Mouse (Mus musculus): Measurements from ENCODE around the gene Gm10447. TPM values are rescaled to one million over a fixed set of nuclear protein-coding genes. Genes with fewer than 3 reads are reported as not detected.

The Gm10447 gene
- polyA plus RNA-seq, 1 experiment from 2014 or later = not detected

GRCm38 (mm10) chr11:53452396-53452795, 4.5 kb downstream of the Gm10447 start:
- Histone ChIP-seq H3K9ac (ENCODE audit: low read depth, low read length) (no peak overlapping the region), H3K27me3 (replicated peaks; ENCODE audit: control insufficient read depth, insufficient read depth, low read length) (peaks cover 9% of the 10 kb centered on the region), H3K4me1 (ENCODE audit: control insufficient read depth, insufficient read depth, low read depth, low read length) (peaks cover 5% of the 10 kb centered on the region), H3K9me3 (ENCODE audit: control insufficient read depth, low read length) (no peaks in the 10 kb centered on the region), H3K27ac (ENCODE audit: low read depth, low read length) (no peak overlapping the region), H3K4me2 (ENCODE audit: low read length) (no peak overlapping the region), H3K36me3 (ENCODE audit: control insufficient read depth, insufficient read depth, low read length) (no peaks in the 10 kb centered on the region), H3K4me3 (ENCODE audit: low read length) (no peak overlapping the region)
- no peak for ATAC-seq
- 93% methylated on average over 9 of the region's 9 CpGs for WGBS

- Histone ChIP-seq H3K4me3 (ENCODE audit: low read length) (no peak overlapping the region), H3K27me3 (replicated peaks; ENCODE audit: control insufficient read depth, insufficient read depth, low read length) (peaks cover 5% of the 10 kb centered on the region), H3K4me2 (ENCODE audit: low read length) (no peak overlapping the region), H3K4me1 (ENCODE audit: control insufficient read depth, insufficient read depth, low read depth, low read length) (no peaks in the 10 kb centered on the region), H3K9me3 (ENCODE audit: control insufficient read depth, low read length) (no peaks in the 10 kb centered on the region), H3K36me3 (ENCODE audit: control insufficient read depth, insufficient read depth, low read length) (no peaks in the 10 kb centered on the region), H3K27ac (ENCODE audit: low read depth, low read length) (no peak overlapping the region), H3K9ac (ENCODE audit: low read depth, low read length) (no peak overlapping the region)
- WGBS = 83% methylated on average over 2 of the region's 2 CpGs
- no peak for ATAC-seq
Measured at GRCm38 (mm10) chr11:53451361-53451760, 5.5 kb downstream of the Gm10447 start.

DNA sequence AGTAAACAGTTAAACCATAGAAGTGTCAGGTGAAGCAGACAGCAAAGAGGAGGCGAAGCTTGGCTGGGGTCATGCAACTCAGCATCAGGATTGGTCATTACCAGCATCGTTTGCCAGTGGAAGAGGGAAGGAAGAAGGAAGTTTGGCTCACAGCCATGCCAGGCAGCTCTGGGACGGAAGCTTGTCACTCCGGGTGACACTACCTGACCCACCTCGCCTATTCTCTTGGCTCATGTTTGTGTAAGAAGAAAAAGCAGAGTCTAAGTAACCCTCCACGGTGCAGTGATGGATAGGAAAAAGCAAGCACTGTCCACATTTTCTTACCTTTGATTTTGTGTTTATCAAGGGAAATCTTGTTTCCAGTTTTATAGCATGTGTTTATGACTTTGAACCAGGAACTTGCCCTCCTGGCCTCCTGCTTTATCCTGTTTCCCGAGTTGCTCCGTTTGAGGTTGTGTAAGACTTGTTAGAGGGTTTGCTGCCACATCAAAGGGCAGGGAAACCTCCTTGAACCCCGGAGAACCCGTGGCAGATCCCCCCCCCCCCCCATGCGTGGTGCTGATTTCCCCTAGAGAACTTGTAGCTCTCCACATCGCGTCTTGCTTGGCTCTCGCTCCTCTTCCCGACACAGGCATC, 6.7 kb downstream of the Gm10447 start:
- Histone ChIP-seq H3K36me3 (ENCODE audit: control insufficient read depth, insufficient read depth, low read length) (no peaks in the 10 kb centered on the region), H3K27ac (ENCODE audit: low read depth, low read length) (no peak overlapping the region), H3K4me1 (ENCODE audit: control insufficient read depth, insufficient read depth, low read depth, low read length) (no peaks in the 10 kb centered on the region), H3K27me3 (replicated peaks; ENCODE audit: control insufficient read depth, insufficient read depth, low read length) (no peaks in the 10 kb centered on the region), H3K9ac (ENCODE audit: low read depth, low read length) (no peak overlapping the region), H3K4me2 (ENCODE audit: low read length) (no peak overlapping the region), H3K4me3 (ENCODE audit: low read length) (no peak overlapping the region), H3K9me3 (ENCODE audit: control insufficient read depth, low read length) (no peaks in the 10 kb centered on the region)
- WGBS = 66% methylated on average over 15 of the region's 15 CpGs
- no peak for ATAC-seq

DNA sequence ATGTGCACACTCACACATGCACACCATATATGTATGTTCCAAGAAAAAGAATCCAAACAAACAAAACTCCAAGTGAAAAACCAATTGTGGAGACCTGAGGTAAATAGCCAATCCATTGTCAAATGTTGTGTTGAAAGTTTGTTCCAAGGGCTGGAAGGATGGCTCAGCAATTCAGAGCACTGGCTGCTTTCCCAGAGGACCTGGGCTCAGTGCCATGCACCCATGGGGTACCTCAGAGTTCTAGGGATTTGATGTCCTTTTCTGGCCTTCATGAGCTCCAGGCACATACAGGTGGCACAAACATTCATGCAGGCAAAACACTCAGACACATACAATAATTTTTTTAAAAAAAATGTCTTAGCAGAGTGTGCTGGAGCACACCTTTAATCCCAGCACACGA, 8.4 kb downstream of the Gm10447 start:
- Histone ChIP-seq H3K9ac (ENCODE audit: low read depth, low read length) (no peak overlapping the region), H3K4me2 (ENCODE audit: low read length) (no peak overlapping the region), H3K9me3 (ENCODE audit: control insufficient read depth, low read length) (no peaks in the 10 kb centered on the region), H3K27ac (ENCODE audit: low read depth, low read length) (no peak overlapping the region), H3K4me3 (ENCODE audit: low read length) (no peak overlapping the region), H3K4me1 (ENCODE audit: control insufficient read depth, insufficient read depth, low read depth, low read length) (no peaks in the 10 kb centered on the region), H3K27me3 (replicated peaks; ENCODE audit: control insufficient read depth, insufficient read depth, low read length) (no peaks in the 10 kb centered on the region), H3K36me3 (ENCODE audit: control insufficient read depth, insufficient read depth, low read length) (no peaks in the 10 kb centered on the region)
- ATAC-seq = no peak
- WGBS = 57% methylated on average over 1 of the region's 1 CpGs

DNA sequence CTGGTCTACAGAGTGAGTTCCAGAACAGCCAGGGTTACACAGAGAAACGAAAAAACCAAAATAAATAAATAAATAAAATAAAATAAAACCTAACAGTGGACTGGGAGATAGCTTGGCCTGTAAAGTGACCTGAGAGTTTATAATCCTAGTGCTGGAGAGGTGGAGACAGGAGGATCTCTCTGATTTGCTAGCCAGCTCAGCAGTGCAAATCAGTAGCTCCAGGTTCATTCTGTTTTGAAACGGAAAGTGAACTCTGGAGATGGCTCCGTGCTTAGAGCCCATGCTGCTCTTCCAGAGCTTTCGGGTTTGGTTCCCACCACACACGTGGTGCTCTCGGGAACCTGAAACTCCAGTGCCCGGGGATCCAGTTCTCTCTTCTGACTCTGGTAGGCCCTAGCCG, 8.9 kb downstream of the Gm10447 start:
- Histone ChIP-seq H3K27ac (ENCODE audit: low read depth, low read length) (no peak overlapping the region), H3K4me2 (ENCODE audit: low read length) (no peak overlapping the region), H3K4me3 (ENCODE audit: low read length) (no peak overlapping the region), H3K9me3 (ENCODE audit: control insufficient read depth, low read length) (no peaks in the 10 kb centered on the region), H3K36me3 (ENCODE audit: control insufficient read depth, insufficient read depth, low read length) (no peaks in the 10 kb centered on the region), H3K9ac (ENCODE audit: low read depth, low read length) (no peak overlapping the region), H3K4me1 (ENCODE audit: control insufficient read depth, insufficient read depth, low read depth, low read length) (no peaks in the 10 kb centered on the region), H3K27me3 (replicated peaks; ENCODE audit: control insufficient read depth, insufficient read depth, low read length) (no peaks in the 10 kb centered on the region)
- 85% methylated on average over 8 of the region's 8 CpGs for WGBS
- ATAC-seq = no peak

DNA sequence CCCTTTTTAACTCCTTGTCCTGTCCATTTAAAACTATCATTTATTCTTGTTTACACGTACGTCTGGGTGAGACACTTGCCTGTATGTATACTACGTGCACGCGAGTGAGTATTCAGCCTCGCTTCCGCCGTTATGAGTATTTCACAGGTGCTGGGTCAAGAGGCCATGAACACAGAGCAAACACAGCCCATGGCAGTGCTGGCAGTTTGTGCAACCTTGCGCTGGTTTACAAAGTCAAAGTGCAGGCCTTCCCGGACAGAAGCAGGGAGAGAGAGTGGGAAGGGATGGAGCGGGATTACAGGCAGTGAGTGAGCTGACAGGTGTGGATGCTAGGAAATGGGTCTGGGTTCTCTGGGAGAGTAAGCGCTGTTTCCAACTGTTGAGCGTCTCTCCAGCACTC, 10.7 kb downstream of the Gm10447 start:
- Histone ChIP-seq H3K36me3 (ENCODE audit: control insufficient read depth, insufficient read depth, low read length) (no peaks in the 10 kb centered on the region), H3K4me1 (ENCODE audit: control insufficient read depth, insufficient read depth, low read depth, low read length) (no peaks in the 10 kb centered on the region), H3K4me2 (ENCODE audit: low read length) (no peak overlapping the region), H3K27ac (ENCODE audit: low read depth, low read length) (no peak overlapping the region), H3K4me3 (ENCODE audit: low read length) (no peak overlapping the region), H3K27me3 (replicated peaks; ENCODE audit: control insufficient read depth, insufficient read depth, low read length) (no peaks in the 10 kb centered on the region), H3K9ac (ENCODE audit: low read depth, low read length) (no peak overlapping the region), H3K9me3 (ENCODE audit: control insufficient read depth, low read length) (no peaks in the 10 kb centered on the region)
- ATAC-seq = no peak
- WGBS = 93% methylated on average over 13 of the region's 13 CpGs

DNA sequence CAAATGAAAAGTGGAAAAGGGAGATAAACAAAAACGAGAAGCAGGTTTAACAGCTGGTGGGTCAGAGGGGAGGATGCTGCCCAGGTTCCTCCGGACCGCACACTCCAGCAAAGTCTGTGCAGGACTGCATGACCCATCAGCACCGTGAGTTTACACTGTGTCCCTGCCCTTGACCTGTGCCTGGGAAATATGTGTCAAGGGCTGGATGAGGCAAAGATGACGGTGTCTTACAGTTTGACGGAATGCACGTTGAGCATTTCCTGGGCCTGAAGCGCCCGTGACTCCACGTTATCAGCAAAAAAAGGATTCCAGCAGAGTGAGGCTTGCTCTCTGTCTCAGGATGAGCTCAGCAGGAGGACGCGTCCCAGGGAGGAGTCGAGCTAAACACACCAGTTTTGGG, 11.3 kb downstream of the Gm10447 start:
- WGBS = 63% methylated on average over 13 of the region's 13 CpGs
- no peak overlapping the region for H3K4me3 ChIP-seq (ENCODE audit: low read length)
- no peaks in the 10 kb centered on the region for H3K9me3 ChIP-seq (ENCODE audit: control insufficient read depth, low read length)
- no peak overlapping the region for H3K4me2 ChIP-seq (ENCODE audit: low read length)
- ATAC-seq = no peak
- no peaks in the 10 kb centered on the region for H3K27me3 ChIP-seq (replicated peaks; ENCODE audit: control insufficient read depth, insufficient read depth, low read length)
- H3K27ac ChIP-seq (ENCODE audit: low read depth, low read length) = no peak overlapping the region
- H3K4me1 ChIP-seq (ENCODE audit: control insufficient read depth, insufficient read depth, low read depth, low read length) = no peaks in the 10 kb centered on the region
- H3K9ac ChIP-seq (ENCODE audit: low read depth, low read length) = no peak overlapping the region
- no peaks in the 10 kb centered on the region for H3K36me3 ChIP-seq (ENCODE audit: control insufficient read depth, insufficient read depth, low read length)

GRCm38 (mm10) chr11:53443861-53444260, 13.0 kb downstream of the Gm10447 start:
- Histone ChIP-seq H3K27me3 (replicated peaks; ENCODE audit: control insufficient read depth, insufficient read depth, low read length) (no peaks in the 10 kb centered on the region), H3K4me2 (ENCODE audit: low read length) (no peak overlapping the region), H3K9me3 (ENCODE audit: control insufficient read depth, low read length) (no peaks in the 10 kb centered on the region), H3K4me1 (ENCODE audit: control insufficient read depth, insufficient read depth, low read depth, low read length) (no peaks in the 10 kb centered on the region), H3K36me3 (ENCODE audit: control insufficient read depth, insufficient read depth, low read length) (no peaks in the 10 kb centered on the region), H3K4me3 (ENCODE audit: low read length) (no peak overlapping the region), H3K9ac (ENCODE audit: low read depth, low read length) (no peak overlapping the region), H3K27ac (ENCODE audit: low read depth, low read length) (no peak overlapping the region)
- no peak for ATAC-seq
- WGBS = 33% methylated on average over 6 of the region's 6 CpGs

DNA sequence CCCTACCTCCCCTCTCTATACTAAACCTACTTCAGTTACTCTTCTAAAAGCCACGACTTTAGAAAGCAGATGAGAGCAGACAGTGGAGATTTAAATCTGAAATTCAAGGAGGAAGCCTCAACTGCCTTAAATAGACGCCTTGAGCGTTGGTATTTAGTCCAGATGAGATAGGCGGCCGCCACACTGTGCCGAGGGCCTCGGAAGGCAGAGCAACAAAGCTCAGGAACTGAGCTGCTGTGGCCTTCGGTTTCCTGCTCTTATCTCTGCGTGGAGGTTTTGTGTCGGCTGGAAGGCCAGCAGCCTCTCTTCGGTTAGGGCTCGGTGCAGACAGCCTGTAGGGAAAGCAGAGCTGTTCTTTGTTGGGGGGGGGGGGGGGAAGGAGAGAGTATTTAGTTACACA, 15.0 kb downstream of the Gm10447 start:
- 64% methylated on average over 12 of the region's 12 CpGs for WGBS

DNA sequence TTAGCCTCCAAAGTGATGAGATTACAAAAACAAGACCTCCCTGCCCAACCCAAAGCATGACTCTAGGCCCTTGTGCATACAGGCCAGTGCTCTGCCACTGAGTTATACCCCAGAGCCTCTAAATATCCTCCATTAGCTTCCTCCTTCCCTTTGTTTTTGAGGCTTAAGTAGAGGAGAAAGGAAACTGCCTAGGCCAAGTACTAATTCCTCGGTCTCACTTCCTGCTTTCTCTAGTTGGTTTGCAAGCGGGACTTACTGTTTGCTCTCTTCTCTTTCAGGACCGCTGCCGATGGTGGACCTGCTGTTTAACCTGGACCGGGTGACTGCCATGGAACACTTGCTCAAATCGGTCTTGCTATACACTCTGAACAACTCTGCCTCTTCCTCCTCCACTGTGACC, 20.6 kb downstream of the Gm10447 start:
- Histone ChIP-seq H3K27me3 (replicated peaks; ENCODE audit: control insufficient read depth, insufficient read depth, low read length) (no peaks in the 10 kb centered on the region), H3K4me3 (ENCODE audit: low read length) (no peak overlapping the region), H3K4me2 (ENCODE audit: low read length) (no peak overlapping the region), H3K9ac (ENCODE audit: low read depth, low read length) (no peak overlapping the region), H3K27ac (ENCODE audit: low read depth, low read length) (no peak overlapping the region), H3K4me1 (ENCODE audit: control insufficient read depth, insufficient read depth, low read depth, low read length) (no peaks in the 10 kb centered on the region; the same call in 1 of the 2 replicates), H3K36me3 (ENCODE audit: control insufficient read depth, insufficient read depth, low read length) (no peaks in the 10 kb centered on the region), H3K9me3 (ENCODE audit: control insufficient read depth, low read length) (no peaks in the 10 kb centered on the region)
- no peak for ATAC-seq
- WGBS = 87% methylated on average over 6 of the region's 6 CpGs

More for the DNA sequence above, 15.0 kb downstream of the Gm10447 start:
- ATAC-seq = no peak
- no peaks in the 10 kb centered on the region for H3K4me1 ChIP-seq (ENCODE audit: control insufficient read depth, insufficient read depth, low read depth, low read length)
- no peak overlapping the region for H3K9ac ChIP-seq (ENCODE audit: low read depth, low read length)
- H3K36me3 ChIP-seq (ENCODE audit: control insufficient read depth, insufficient read depth, low read length) = no peaks in the 10 kb centered on the region
- no peaks in the 10 kb centered on the region for H3K27me3 ChIP-seq (replicated peaks; ENCODE audit: control insufficient read depth, insufficient read depth, low read length)
- no peak overlapping the region for H3K4me2 ChIP-seq (ENCODE audit: low read length)
- no peak overlapping the region for H3K27ac ChIP-seq (ENCODE audit: low read depth, low read length)
- no peaks in the 10 kb centered on the region for H3K9me3 ChIP-seq (ENCODE audit: control insufficient read depth, low read length)
- H3K4me3 ChIP-seq (ENCODE audit: low read length) = no peak overlapping the region
